Mouse (Mus musculus): Measurements from ENCODE around the gene Myl10.
"Not testable (repeated sequence)": the region's sequence is repeated elsewhere in the genome, so short reads cannot be mapped to it uniquely, and the experiment has no call there.

The Myl10 gene

DNA sequence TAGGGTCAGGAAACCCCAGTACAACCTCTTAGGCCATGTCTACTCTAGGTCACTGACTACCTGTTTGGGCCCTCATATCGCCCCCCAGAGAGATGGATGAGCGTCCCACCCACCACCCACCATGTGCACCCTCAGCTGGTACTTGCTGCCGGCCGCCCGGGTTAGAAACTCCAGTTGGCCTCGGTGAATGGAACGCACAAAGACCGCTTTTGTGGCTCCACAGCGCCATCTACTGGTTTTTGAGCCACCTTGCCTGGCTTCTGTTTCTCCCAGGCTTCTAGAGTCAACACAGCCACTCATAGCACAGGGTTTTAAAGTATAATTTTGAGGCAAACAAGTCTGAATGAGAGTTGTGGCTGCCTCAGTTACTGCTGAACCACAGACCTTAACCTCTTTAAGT is 13.9 kb downstream of the Myl10 start:
- DNase-seq, result peak; percentile 39 to 68

- no peak for DNase-seq
These were observed 15.2 kb downstream of the Myl10 start for GRCm38 (mm10) chr5:136708116-136708515.

GRCm38 (mm10) chr5:136710742-136711141 is 17.8 kb downstream of the Myl10 start:
- DNase-seq, result no peak

- DNase-seq, result no peak
These were observed 21.4 kb downstream of the Myl10 start for GRCm38 (mm10) chr5:136714232-136714875.

- DNase-seq, result no peak
These were observed 21.9 kb downstream of the Myl10 start for GRCm38 (mm10) chr5:136714879-136715278.

- DNase-seq, result no peak
These were observed 24.0 kb downstream of the Myl10 start for GRCm38 (mm10) chr5:136716696-136717572.

GRCm38 (mm10) chr5:136717573-136717854 is 24.6 kb downstream of the Myl10 start:
- no peak for DNase-seq

- DNase-seq, result no peak
These were observed 25.7 kb downstream of the Myl10 start for GRCm38 (mm10) chr5:136718656-136719055.

- DNase-seq, result no peak
These were observed 28.6 kb downstream of the Myl10 start for GRCm38 (mm10) chr5:136721596-136721995.

- DNase-seq, result not testable (repeated sequence)
These were observed 33.3 kb downstream of the Myl10 start for GRCm38 (mm10) chr5:136726271-136726670.

GRCm38 (mm10) chr5:136738918-136739317 is 46.0 kb downstream of the Myl10 start:
- no peak for DNase-seq

DNA sequence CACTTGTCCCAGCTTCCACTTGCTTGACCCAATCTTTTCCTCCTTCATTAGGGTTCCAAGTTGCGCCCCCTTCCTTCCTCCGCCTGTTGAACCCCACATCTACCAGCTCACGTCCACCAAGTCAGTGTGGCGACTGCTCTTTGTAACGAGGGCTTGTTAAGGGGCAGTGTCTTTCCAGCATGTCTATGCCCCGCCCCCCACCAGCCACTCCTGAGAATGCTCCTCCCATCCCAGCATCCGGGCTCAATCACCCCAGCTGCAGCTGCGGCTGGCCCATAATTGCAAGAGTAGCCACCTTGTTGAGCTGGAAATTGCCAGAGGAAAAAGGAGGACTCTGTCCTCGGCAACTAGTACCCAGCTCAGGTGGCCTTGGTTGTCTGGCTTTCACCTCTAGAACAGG is 53.6 kb downstream of the Myl10 start:
- no peak for DNase-seq
